Mouse (Mus musculus): ENCODE measurements around the gene Tmem63b.

GRCm38 (mm10) chr17:45726249-45726648 is 39.5 kb upstream of the Tmem63b start:
- TF ChIP-seq CTCF (IDR thresholded peaks at IDR 0.05; ENCODE audit: low read depth, low read length) (no peak), POLR2A (IDR thresholded peaks at IDR 0.05; ENCODE audit: insufficient read depth, low read length) (no peak)

All from ES-Bruce4 (cell line).